Mouse (Mus musculus) liver, embryonic 12.5 days (tissue): ENCODE measurements around the gene Gm49661. TPM values are rescaled to one million over a fixed set of nuclear protein-coding genes. Genes with fewer than 3 reads are reported as not detected.

Experiments
- ATAC-seq: fragments of 200-750 bp; cut with Nextera tagmentation; 2 replicates; pipeline ENCODE4 v1.8.0; 2017; ENCODE audit warnings: moderate number of reproducible peaks, mild to moderate bottlenecking, moderate library complexity
- H3K27ac ChIP-seq: fragments of 300-500 bp; sonication (generic); 2 replicates; pipeline ENCODE4 v1.5.1; 2016; ENCODE audit warnings: mild to moderate bottlenecking
- H3K27me3 ChIP-seq: fragments of 300-500 bp; sonication (generic); replicated peaks from 2 replicates; pipeline ENCODE4 v1.6.1; 2016; ENCODE audit warnings: mild to moderate bottlenecking, moderate library complexity
- H3K36me3 ChIP-seq: fragments of 300-500 bp; sonication (generic); 2 replicates; pipeline ENCODE4 v1.6.1; 2016; ENCODE audit warnings: mild to moderate bottlenecking, moderate library complexity
- H3K4me1 ChIP-seq: fragments of 300-500 bp; sonication (generic); 2 replicates; pipeline ENCODE4 v1.6.1; 2016
- H3K4me2 ChIP-seq: fragments of 300-500 bp; sonication (generic); 2 replicates; pipeline ENCODE4 v1.6.1; 2016; ENCODE audit warnings: mild to moderate bottlenecking, moderate library complexity
- H3K4me3 ChIP-seq: fragments of 300-500 bp; sonication (generic); 2 replicates; pipeline ENCODE4 v1.5.1; 2016; ENCODE audit warnings: mild to moderate bottlenecking, moderate library complexity
- H3K9ac ChIP-seq: fragments of 300-500 bp; sonication (generic); 2 replicates; pipeline ENCODE4 v1.6.1; 2016; ENCODE audit warnings: mild to moderate bottlenecking, moderate library complexity
- H3K9me3 ChIP-seq: fragments of 300-500 bp; sonication (generic); replicated peaks from 2 replicates; pipeline ENCODE4 v1.6.1; 2016; ENCODE audit warnings: mild to moderate bottlenecking, moderate library complexity
- WGBS: fragments of 180-500 bp; shearing (Covaris S2); methylation state at CpG from one replicate; pipeline ENCODE4 v1.1.7; 2016; ENCODE audit not compliant: insufficient replicate concordance; 5-methylcytosine and 5-hydroxymethylcytosine counted together
- polyA plus RNA-seq: library from polyadenylated mRNA; unstranded; fragments of >200 nt; fragmentation: Nextera tagmentation; extraction: Ambion mirVana; gene quantifications from 2 replicates; pipeline ENCODE4 v1.2.1, GENCODE M21; 2016

Gene Gm49661
- polyA plus RNA-seq, 1 experiment from 2014 or later: not detected

DNA sequence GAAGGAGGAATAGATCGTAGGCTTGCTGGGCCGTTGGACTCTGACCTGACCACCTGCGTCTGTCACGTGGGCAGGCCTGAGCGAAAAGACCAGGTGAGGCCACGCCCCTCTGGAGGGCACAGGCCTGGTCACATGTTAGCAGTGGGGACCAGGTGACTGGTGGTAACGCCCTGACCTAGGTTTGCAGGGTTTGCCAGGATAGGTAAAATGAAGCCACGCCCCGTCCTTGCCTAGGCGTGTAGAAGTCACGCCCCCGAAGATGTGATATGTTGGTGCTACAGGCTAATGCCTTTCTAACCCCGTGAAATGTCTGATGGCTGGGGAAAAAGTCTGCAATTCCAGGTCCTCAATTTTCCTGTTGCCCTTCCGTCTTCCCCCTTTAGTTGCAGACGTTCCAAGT, 21.6 kb upstream of the Gm49661 start:
- Histone ChIP-seq H3K9ac (peak overlapping the region; percentile 77), H3K4me2 (peak overlapping the region; percentile 93), H3K36me3 (peaks cover 6% of the 10 kb centered on the region; the same call in 1 of the 2 replicates), H3K4me1 (peaks cover 54% of the 10 kb centered on the region), H3K4me3 (peak overlapping the region; percentile 68), H3K9me3 (no peaks in the 10 kb centered on the region), H3K27ac (peak overlapping the region; percentile 81), H3K27me3 (peaks cover 13% of the 10 kb centered on the region)
- 5% methylated on average over 15 of the region's 15 CpGs for WGBS
- peak; percentile 59 for ATAC-seq

GRCm38 (mm10) chr8:84990349-84990748, 21.1 kb upstream of the Gm49661 start, which contains the start of gene Hook2:
Gene Hook2 (plus strand): TSS chr8:84990603.
- WGBS: under 1% methylated on average over 28 of the region's 28 CpGs
- ATAC-seq: peak; percentile 83
- peak within 1 kb of the TSS; percentile 93 for H3K4me2 ChIP-seq
- H3K4me1 ChIP-seq: peaks cover 54% of the 10 kb centered on the region
- H3K27me3 ChIP-seq: peaks cover 8% of the 10 kb centered on the region; the same call in 1 of the 2 replicates
- no peaks in the 10 kb centered on the region for H3K9me3 ChIP-seq
- H3K27ac ChIP-seq: peak within 1 kb of the TSS; percentile 88
- H3K4me3 ChIP-seq: peak within 1 kb of the TSS; percentile 68
- H3K9ac ChIP-seq: peak within 1 kb of the TSS; percentile 77
- H3K36me3 ChIP-seq: peaks cover 1% of the 10 kb centered on the region; the same call in 1 of the 2 replicates

DNA sequence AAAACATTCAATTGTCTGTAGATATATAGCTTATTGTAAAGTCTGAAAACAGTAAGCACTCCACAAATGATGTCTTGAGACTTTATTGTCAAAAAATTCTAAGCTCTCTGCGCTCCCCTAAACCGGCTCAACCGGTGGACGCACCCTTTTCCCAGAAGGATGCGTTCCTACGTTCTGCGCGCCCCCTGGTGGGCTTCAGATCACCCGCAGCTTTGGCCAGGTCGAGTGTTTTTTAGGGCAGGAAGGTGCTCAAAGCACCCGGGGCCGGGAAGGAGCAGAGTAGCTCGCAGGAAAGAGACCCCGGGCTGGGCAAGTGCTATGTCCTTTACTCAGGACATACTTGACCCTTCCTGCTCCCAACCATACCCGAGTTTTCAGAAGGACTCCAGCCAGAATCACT, 20.6 kb upstream of the Gm49661 start:
- H3K4me3 ChIP-seq: peak overlapping the region; percentile 68
- H3K9me3 ChIP-seq: no peaks in the 10 kb centered on the region
- H3K4me1 ChIP-seq: peaks cover 59% of the 10 kb centered on the region
- peak; percentile 65 for ATAC-seq
- H3K27ac ChIP-seq: peak overlapping the region; percentile 88
- no peaks in the 10 kb centered on the region for H3K36me3 ChIP-seq
- H3K27me3 ChIP-seq: peaks cover 2% of the 10 kb centered on the region; the same call in 1 of the 2 replicates
- H3K9ac ChIP-seq: peak overlapping the region; percentile 77
- WGBS: 0% methylated on average over 15 of the region's 15 CpGs
- peak overlapping the region; percentile 93 for H3K4me2 ChIP-seq

DNA sequence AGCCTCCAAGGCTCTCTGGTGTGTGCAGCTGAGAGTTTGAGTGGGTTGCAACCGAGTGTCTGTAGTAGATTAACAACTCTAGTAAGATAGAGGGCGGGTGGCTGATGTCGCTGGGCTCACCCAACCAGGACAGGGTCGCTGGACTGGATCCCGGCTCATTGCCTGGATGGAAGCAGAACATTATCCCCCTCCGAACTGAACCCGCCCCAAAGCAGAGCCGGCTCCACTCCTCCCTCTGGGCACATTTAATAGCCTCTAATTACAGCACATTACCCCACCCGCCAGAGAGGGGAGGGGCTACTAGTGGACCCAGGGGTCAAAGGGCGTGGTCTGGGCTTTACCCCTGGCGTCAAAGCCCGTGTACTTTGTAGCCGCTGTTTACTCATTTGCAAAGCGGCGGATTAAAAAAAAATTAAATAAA, 20.1 kb upstream of the Gm49661 start:
- Histone ChIP-seq H3K27me3 (no peaks in the 10 kb centered on the region), H3K27ac (peak overlapping the region; percentile 88), H3K9ac (peak overlapping the region; percentile 77), H3K36me3 (no peaks in the 10 kb centered on the region), H3K4me2 (peak overlapping the region; percentile 93), H3K9me3 (no peaks in the 10 kb centered on the region), H3K4me1 (peaks cover 64% of the 10 kb centered on the region), H3K4me3 (peak overlapping the region; percentile 68)
- 7% methylated on average over 15 of the region's 15 CpGs for WGBS
- 0 out of 2 replicates have a peak, but pooled peaks have one; percentile 10 for ATAC-seq

GRCm38 (mm10) chr8:84987903-84988302, 18.7 kb upstream of the Gm49661 start:
- no peak overlapping the region for H3K27ac ChIP-seq
- 65% methylated on average over 2 of the region's 2 CpGs for WGBS

GRCm38 (mm10) chr8:84987388-84987787, 18.2 kb upstream of the Gm49661 start:
- no peak overlapping the region for H3K9ac ChIP-seq
- no peak overlapping the region for H3K27ac ChIP-seq
- WGBS: 66% methylated on average over 5 of the region's 5 CpGs
- peaks cover 81% of the 10 kb centered on the region for H3K4me1 ChIP-seq
- no peaks in the 10 kb centered on the region for H3K9me3 ChIP-seq
- H3K4me2 ChIP-seq: no peak overlapping the region
- H3K27me3 ChIP-seq: no peaks in the 10 kb centered on the region
- no peaks in the 10 kb centered on the region for H3K36me3 ChIP-seq
- no peak overlapping the region for H3K4me3 ChIP-seq
- ATAC-seq: no peak

More at GRCm38 (mm10) chr8:84987903-84988302, 18.7 kb upstream of the Gm49661 start:
- H3K27me3 ChIP-seq: no peaks in the 10 kb centered on the region
- H3K4me2 ChIP-seq: no peak overlapping the region
- H3K9ac ChIP-seq: no peak overlapping the region
- peaks cover 76% of the 10 kb centered on the region for H3K4me1 ChIP-seq
- H3K9me3 ChIP-seq: no peaks in the 10 kb centered on the region
- H3K4me3 ChIP-seq: no peak overlapping the region
- H3K36me3 ChIP-seq: no peaks in the 10 kb centered on the region
- no peak for ATAC-seq

- Histone ChIP-seq H3K4me3 (peak overlapping the region; percentile 63), H3K4me2 (peak overlapping the region; percentile 94), H3K4me1 (peaks cover 88% of the 10 kb centered on the region), H3K27ac (peak overlapping the region; percentile 83), H3K9me3 (no peaks in the 10 kb centered on the region), H3K27me3 (no peaks in the 10 kb centered on the region), H3K36me3 (no peaks in the 10 kb centered on the region), H3K9ac (peak overlapping the region; percentile 75)
- WGBS: 27% methylated on average over 8 of the region's 8 CpGs
- no peak for ATAC-seq
These were observed 17.2 kb upstream of the Gm49661 start for GRCm38 (mm10) chr8:84986379-84986945.

- peak overlapping the region; percentile 94 for H3K4me2 ChIP-seq
- H3K9me3 ChIP-seq: no peaks in the 10 kb centered on the region
- H3K4me3 ChIP-seq: peak overlapping the region; percentile 63
- no peaks in the 10 kb centered on the region for H3K36me3 ChIP-seq
- peaks cover 88% of the 10 kb centered on the region for H3K4me1 ChIP-seq
- H3K27me3 ChIP-seq: no peaks in the 10 kb centered on the region
- peak; percentile 30 for ATAC-seq
- peak overlapping the region; percentile 75 for H3K9ac ChIP-seq
- under 1% methylated on average over 53 of the region's 53 CpGs for WGBS
- H3K27ac ChIP-seq: peak overlapping the region; percentile 83
These were observed 16.6 kb upstream of the Gm49661 start for GRCm38 (mm10) chr8:84985684-84986378.

DNA sequence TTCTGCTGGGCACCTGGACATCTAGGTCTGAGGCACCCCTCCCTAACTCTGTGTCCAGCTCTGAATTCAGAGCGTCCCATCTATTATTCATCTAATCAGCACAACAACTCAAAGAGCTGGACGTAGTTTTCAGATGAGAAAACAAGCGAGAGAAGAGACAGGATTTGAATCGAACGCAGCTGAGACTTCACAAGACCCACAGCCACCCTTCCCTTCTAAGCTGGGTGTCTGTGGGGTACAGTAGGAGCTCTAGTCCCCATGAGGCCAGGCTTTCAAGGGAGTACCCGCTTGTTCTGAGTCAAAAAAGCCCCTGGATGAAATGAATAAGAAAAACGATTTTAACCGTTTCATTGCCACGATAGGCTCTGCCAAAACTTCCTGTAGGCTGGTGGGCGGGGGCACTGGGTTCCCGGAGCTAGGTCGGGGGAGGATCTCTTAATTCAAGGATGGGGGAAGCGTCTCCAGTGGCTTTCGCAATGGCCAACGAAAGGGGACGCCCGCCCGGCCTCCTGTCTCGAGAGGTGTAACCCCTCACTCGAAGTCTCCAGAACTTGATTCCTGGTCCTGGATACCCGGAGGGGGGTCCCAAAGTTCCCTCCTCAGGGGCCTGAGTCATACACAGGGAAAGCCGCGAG, 15.9 kb upstream of the Gm49661 start:
- ATAC-seq: no peak
- under 1% methylated on average over 23 of the region's 23 CpGs for WGBS
- no peaks in the 10 kb centered on the region for H3K27me3 ChIP-seq

GRCm38 (mm10) chr8:84984294-84985048, 15.2 kb upstream of the Gm49661 start:
- Histone ChIP-seq H3K9me3 (no peaks in the 10 kb centered on the region), H3K4me1 (peaks cover 96% of the 10 kb centered on the region)
- 14% methylated on average over 16 of the region's 16 CpGs for WGBS

More for the DNA sequence above, 15.9 kb upstream of the Gm49661 start:
- peaks cover 91% of the 10 kb centered on the region for H3K4me1 ChIP-seq
- H3K4me2 ChIP-seq: peak overlapping the region; percentile 94
- peak overlapping the region; percentile 83 for H3K27ac ChIP-seq
- no peaks in the 10 kb centered on the region for H3K9me3 ChIP-seq
- peak overlapping the region; percentile 63 for H3K4me3 ChIP-seq
- no peaks in the 10 kb centered on the region for H3K36me3 ChIP-seq
- peak overlapping the region; percentile 75 for H3K9ac ChIP-seq

GRCm38 (mm10) chr8:84982499-84983011, 13.3 kb upstream of the Gm49661 start:
- Histone ChIP-seq H3K9ac (no peak overlapping the region), H3K9me3 (no peaks in the 10 kb centered on the region), H3K4me3 (no peak overlapping the region), H3K36me3 (no peaks in the 10 kb centered on the region), H3K4me1 (peaks cover 97% of the 10 kb centered on the region), H3K27me3 (no peaks in the 10 kb centered on the region), H3K27ac (peak overlapping the region; percentile 5; the same call in 1 of the 2 replicates), H3K4me2 (no peak overlapping the region)
- WGBS: 34% methylated on average over 3 of the region's 3 CpGs
- no peak for ATAC-seq

More at GRCm38 (mm10) chr8:84984294-84985048, 15.2 kb upstream of the Gm49661 start:
- peak; percentile 1; the same call in 1 of the 2 replicates for ATAC-seq
- Histone ChIP-seq H3K36me3 (no peaks in the 10 kb centered on the region), H3K4me2 (peak overlapping the region; percentile 94), H3K27ac (peak overlapping the region; percentile 83), H3K9ac (peak overlapping the region; percentile 75), H3K4me3 (peak overlapping the region; percentile 63), H3K27me3 (no peaks in the 10 kb centered on the region)
